Mouse (Mus musculus) bone marrow, adult 2 months (tissue): ENCODE results near the gene G0s2.

Experiments
- CTCF ChIP-seq: fragments of 200-500 bp; IDR thresholded peaks from 2 replicates; pipeline ENCODE4 v1.5.1; 2011; ENCODE audit warnings: low read length, control low read depth; ENCODE audit not compliant: control insufficient read depth, insufficient read depth
- POLR2A ChIP-seq: fragments of 200-500 bp; IDR thresholded peaks from 2 replicates; pipeline ENCODE4 v1.6.1; 2011; ENCODE audit warnings: low read depth, mild to moderate bottlenecking, control low read depth, low read length, borderline replicate concordance; ENCODE audit not compliant: control insufficient read depth

GRCm38 (mm10) chr1:193250026-193250425, 23.0 kb downstream of the G0s2 start:
- TF ChIP-seq CTCF = no peak
- TF ChIP-seq POLR2A = no peak
